Mouse (Mus musculus) stomach, embryonic 16.5 days (tissue): ENCODE measurements around the gene Usp31. TPM values are rescaled to one million over a fixed set of nuclear protein-coding genes. Genes with fewer than 3 reads are reported as not detected.

ENCODE experiments used
- polyA plus RNA-seq: library from polyadenylated mRNA; unstranded; fragments of >200 nt; fragmentation: Nextera tagmentation; extraction: Ambion mirVana; gene quantifications from 2 replicates; pipeline ENCODE4 v1.2.1, GENCODE M21; 2015

Gene Usp31
- polyA plus RNA-seq, 1 experiment from 2014 or later, result 1.7 TPM

Other genes starting within 250 kb of the Usp31 start
- gene Scnn1g, start 27.2 kb upstream of the Usp31 start, polyA plus RNA-seq, result 1.8 and 3.4 TPM in 2 replicates
- 0.81 and 1.3 TPM in 2 replicates for gene Scnn1b, start 157.8 kb upstream of the Usp31 start, polyA plus RNA-seq